Mouse (Mus musculus): ENCODE results near the gene Tldc2.

GRCm38 (mm10) chr2:157073378-157074052, 13.3 kb upstream of the Tldc2 start:
- TF ChIP-seq POLR2A (IDR thresholded peaks at IDR 0.05; ENCODE audit: control insufficient read depth, extremely low read depth, insufficient read depth, low read length, poor library complexity) (no peak), CTCF (IDR thresholded peaks at IDR 0.05; ENCODE audit: borderline replicate concordance, control insufficient read depth, extremely low read depth, insufficient read depth, low read length, poor library complexity) (no peak)
